Mouse (Mus musculus) v-Abl transformed pro-B cells (cell line): Measurements from ENCODE around the gene Ccdc88c.

Experiments used
- in situ Hi-C, 2 experiments: fragments of 400-800 bp; cut with MboI; formaldehyde crosslinking; loops; one replicate each; pipeline ENCODE4 v1.15.1; 2025; ENCODE audit not compliant: unreplicated experiment in 2 of 2

Ccdc88c gene

GRCm38 (mm10) chr12:100941361-100941760, 87.5 kb downstream of the Ccdc88c start:
- in situ Hi-C loops, result loop anchor here in 1 of 2 experiments (25.0 kb wide), 2 partner anchors 421 to 1246 kb away; no protein-coding TSS in a partner anchor

GRCm38 (mm10) chr12:100937441-100938360, 91.2 kb downstream of the Ccdc88c start:
- in situ Hi-C loops, result loop anchor here (10.0 to 25.0 kb wide), 6 partner anchors 425 to 1517 kb away; no protein-coding TSS in a partner anchor

GRCm38 (mm10) chr12:100936737-100937136, 92.1 kb downstream of the Ccdc88c start:
- in situ Hi-C loops, result loop anchor here (10.0 to 25.0 kb wide), 6 partner anchors 426 to 1518 kb away; no protein-coding TSS in a partner anchor

DNA sequence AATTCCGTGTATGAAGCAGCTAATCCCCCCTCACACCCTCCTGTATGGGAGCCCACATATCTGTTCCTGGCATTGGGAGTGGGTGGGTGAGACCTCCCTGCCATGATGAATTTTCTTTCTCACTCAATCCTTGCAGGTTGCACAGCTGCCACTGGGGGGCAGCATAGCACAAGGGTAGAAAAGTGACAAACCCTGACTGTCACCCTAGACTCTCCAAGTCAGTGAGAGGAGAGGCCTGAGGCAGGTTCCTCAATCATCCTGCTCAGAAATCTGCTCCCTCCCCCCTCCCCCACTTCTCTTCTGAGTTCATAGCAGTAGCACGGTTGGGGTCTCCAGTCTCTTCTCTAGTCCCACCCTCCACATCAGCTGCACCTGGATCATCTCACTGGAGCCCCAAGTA, 92.7 kb downstream of the Ccdc88c start:
- in situ Hi-C loops, result loop anchor here (10.0 to 25.0 kb wide), 6 partner anchors 426 to 1519 kb away; no protein-coding TSS in a partner anchor

DNA sequence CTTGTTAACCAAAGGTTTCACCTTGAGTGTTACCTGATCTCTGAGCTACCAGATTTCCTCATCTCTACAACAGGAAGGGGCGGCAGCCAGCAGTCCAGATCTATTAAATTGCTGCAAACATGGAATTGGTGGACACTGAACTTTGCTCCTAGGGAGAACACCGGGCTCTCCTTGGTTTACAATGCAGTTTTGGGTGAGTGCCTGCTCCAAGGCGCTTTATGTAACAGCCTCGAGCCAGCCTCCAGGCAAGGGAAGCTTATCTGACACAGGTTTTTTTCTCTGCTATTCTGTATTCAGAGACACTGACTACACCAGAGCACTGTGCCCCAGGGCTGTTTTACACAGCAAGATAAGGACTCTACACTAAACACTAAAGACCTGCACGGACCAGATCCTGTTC, 94.1 kb downstream of the Ccdc88c start:
- in situ Hi-C loops, result loop anchor here (10.0 to 25.0 kb wide), 6 partner anchors 428 to 1520 kb away; no protein-coding TSS in a partner anchor

- in situ Hi-C loops, result loop anchor here (10.0 to 25.0 kb wide), 6 partner anchors 431 to 1523 kb away; no protein-coding TSS in a partner anchor
Measured at GRCm38 (mm10) chr12:100931653-100932052, 97.2 kb downstream of the Ccdc88c start.

DNA sequence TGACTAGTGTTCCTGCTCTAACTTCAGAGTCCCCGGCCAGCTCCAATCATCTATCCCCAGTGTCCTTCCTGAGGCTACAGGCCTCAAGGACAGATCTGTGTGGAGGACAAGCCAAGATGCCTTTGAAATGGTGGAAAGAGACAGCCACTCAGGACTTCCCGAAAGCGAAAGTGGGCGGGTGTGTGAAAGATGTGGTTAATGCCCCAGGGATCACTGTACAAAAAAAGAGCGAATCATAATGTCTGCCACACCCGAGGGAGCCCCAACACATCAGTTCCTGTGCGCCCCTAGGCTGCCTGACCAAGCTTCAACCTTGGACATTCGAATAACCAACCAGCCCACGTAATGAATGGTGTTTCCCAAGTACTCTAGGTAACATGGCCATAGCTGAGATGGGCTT, 100.6 kb downstream of the Ccdc88c start:
- in situ Hi-C loops, result loop anchor here (5.0 to 25.0 kb wide), 5 partner anchors 76 to 1259 kb away; partner anchors contain the start of gene Rps6ka5 (in 1 of the 2)

- in situ Hi-C loops, result loop anchor here (5.0 to 25.0 kb wide), 5 partner anchors 74 to 1261 kb away; partner anchors contain the start of gene Rps6ka5 (in 1 of the 2)
Measured at GRCm38 (mm10) chr12:100925644-100926619, 102.9 kb downstream of the Ccdc88c start.

GRCm38 (mm10) chr12:100924646-100925339, 104.1 kb downstream of the Ccdc88c start:
- in situ Hi-C loops, result loop anchor here (5.0 to 25.0 kb wide), 5 partner anchors 72 to 1263 kb away; partner anchors contain the start of gene Rps6ka5 (in 1 of the 2)

GRCm38 (mm10) chr12:100910731-100911130, 118.1 kb downstream of the Ccdc88c start:
- in situ Hi-C loops, result loop anchor here in 1 of 2 experiments (10.0 kb wide), 2 partner anchors 336 to 776 kb away; no protein-coding TSS in a partner anchor

DNA sequence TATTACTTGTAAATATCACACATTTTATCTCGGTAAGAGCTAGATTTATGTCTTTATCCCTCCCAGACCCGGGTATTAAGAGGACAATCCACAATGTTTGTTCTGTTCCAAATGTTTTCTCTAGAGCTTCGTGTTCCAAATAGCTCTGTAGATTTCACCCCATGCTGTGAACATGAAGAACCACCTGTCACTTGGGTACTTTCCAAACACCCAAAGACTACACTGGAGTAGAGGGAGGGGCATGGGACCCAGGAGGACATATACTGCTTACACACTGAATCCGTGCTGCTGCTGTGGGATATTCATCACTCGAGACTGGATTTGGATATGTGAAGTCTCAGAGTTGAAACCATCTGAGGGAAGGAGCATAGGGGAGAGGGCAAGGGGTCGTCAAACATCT, 119.1 kb downstream of the Ccdc88c start:
- in situ Hi-C loops, result loop anchor here in 1 of 2 experiments (10.0 kb wide), 2 partner anchors 335 to 775 kb away; no protein-coding TSS in a partner anchor

DNA sequence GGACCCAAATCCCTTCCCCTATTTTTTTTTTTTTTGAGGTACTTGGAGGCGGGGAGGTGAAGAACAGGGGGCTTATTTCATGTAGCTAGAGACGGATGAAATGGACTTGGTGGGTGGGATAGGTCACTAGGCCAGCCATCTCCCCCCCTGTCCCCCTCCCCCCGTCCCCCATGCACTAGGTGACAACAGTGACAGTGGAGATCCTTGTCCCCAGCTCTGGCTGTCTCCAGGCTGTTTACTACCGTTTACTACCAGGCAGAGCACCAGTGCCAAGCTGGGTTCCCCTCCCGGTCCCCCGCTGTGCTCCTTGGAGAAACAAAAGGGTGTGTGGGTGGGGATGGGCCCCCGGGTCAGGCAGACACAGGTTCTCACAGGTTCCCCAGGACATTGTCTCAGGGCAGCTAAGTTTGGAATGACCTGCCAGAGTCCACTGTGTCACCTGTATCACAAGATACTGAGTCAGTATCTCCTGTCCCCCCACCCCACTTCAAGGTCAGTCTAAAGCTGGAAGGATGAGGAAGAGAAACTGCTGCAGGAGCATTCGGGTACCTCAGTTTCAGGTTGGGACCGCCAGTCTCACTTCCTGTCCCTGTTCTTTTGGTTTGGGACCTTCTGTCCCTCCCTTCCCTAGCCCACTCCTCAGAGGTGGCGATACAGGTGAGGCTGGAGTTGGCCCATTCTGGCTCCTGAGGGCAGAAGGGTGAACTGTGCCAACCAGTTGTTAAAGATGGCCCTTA, 120.4 kb downstream of the Ccdc88c start:
- in situ Hi-C loops, result no loop called here

- in situ Hi-C loops, result no loop called here
Measured at GRCm38 (mm10) chr12:100907598-100908297, 121.1 kb downstream of the Ccdc88c start, which contains the start of gene Gpr68. Gpr68 (minus strand) TSS chr12:100908198.

GRCm38 (mm10) chr12:100906861-100907260, 122.0 kb downstream of the Ccdc88c start:
- in situ Hi-C loops, result no loop called here

- in situ Hi-C loops, result no loop called here
Measured at GRCm38 (mm10) chr12:100903761-100904160, 125.1 kb downstream of the Ccdc88c start.

GRCm38 (mm10) chr12:100901386-100901785, 127.5 kb downstream of the Ccdc88c start:
- in situ Hi-C loops, result no loop called here

- in situ Hi-C loops, result no loop called here
Measured at GRCm38 (mm10) chr12:100900901-100901300, 128.0 kb downstream of the Ccdc88c start.

GRCm38 (mm10) chr12:100899111-100899640, 129.7 kb downstream of the Ccdc88c start:
- in situ Hi-C loops, result no loop called here
